Mouse (Mus musculus): ENCODE results near the gene Grik2. TPM values are rescaled to one million over a fixed set of nuclear protein-coding genes. Genes with fewer than 3 reads are reported as not detected.

Grik2 gene
- polyA plus RNA-seq, 1 experiment from 2014 or later: 29.4 TPM

DNA sequence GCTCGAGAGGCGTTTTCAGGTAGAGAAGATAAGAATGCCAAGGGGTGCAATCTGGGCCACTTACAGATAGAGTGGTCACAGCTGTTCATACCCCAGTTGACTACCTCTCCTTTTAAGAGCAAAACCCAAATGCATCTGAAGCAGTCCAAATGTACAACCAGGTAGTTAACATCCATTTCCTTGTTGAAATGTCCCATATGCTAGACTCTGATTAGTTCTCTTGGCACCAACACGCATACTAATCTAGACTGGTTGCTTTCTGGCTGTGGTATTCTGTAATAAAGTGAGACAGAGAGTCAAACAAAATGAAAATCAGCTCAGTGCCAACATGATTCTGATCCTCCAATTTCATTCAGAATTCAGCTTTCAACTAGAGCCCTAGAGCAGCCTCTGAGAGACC, 164.6 kb downstream of the Grik2 start:
- H3K27me3 ChIP-seq: no peaks in the 10 kb centered on the region
- H3K4me3 ChIP-seq (replicated peaks): no peak overlapping the region
- 88% methylated on average over 3 of the region's 3 CpGs for WGBS
- no peak overlapping the region for H3K9ac ChIP-seq
- H3K27ac ChIP-seq: no peak overlapping the region
- H3K4me2 ChIP-seq: no peak overlapping the region
- H3K9me3 ChIP-seq: no peaks in the 10 kb centered on the region
- no peak for ATAC-seq (ENCODE audit: low FRiP score)
- H3K4me1 ChIP-seq: no peaks in the 10 kb centered on the region
- H3K36me3 ChIP-seq (replicated peaks): no peaks in the 10 kb centered on the region

DNA sequence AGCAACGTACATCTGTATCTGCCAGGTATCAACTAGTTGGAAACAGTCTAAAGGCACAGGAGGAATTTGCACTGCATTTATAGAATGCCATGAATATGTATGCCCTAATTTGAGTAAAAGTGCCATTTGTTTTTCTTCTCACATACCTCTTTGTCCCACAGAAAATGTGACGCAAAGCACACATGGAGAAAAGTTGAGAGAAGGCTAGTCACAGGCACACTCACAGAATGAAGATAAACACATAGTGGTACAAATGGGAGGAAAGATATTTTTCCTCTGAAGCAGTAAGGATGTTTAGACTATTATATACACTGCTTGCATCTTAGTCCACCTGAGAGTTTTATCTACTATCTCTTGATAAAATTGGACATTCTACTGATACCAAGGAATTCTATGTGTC, 190.9 kb downstream of the Grik2 start:
- Histone ChIP-seq H3K27me3 (no peaks in the 10 kb centered on the region), H3K4me1 (no peaks in the 10 kb centered on the region), H3K4me3 (replicated peaks) (no peak overlapping the region), H3K9me3 (no peaks in the 10 kb centered on the region), H3K36me3 (replicated peaks) (no peaks in the 10 kb centered on the region), H3K27ac (no peak overlapping the region), H3K9ac (no peak overlapping the region), H3K4me2 (no peak overlapping the region)
- ATAC-seq (ENCODE audit: low FRiP score): no peak
- WGBS: 60% methylated on average over 2 of the region's 2 CpGs

DNA sequence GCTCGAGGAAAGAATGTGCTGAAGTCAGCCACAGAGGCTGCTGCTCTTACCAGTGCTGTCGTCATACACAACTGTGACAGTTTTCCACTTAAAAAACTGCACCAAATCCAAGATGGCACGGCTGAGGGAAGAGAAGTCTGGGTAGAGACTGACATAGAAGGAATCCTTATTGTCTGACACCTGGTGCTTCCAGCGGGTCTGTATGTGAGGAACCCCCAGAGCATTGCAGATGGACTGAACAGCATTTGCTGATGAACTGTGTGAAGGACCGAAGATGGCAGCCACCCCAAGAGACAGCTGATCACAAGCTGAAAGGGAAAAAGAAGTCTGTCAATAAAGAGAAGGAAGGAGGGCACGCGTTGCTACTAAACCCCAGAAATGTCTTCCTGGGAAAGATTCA, 215.1 kb downstream of the Grik2 start:
- no peak for ATAC-seq (ENCODE audit: low FRiP score)
- H3K9ac ChIP-seq: no peak overlapping the region
- no peaks in the 10 kb centered on the region for H3K27me3 ChIP-seq
- 0 out of 2 replicates have a peak, but pooled peaks cover 5% of the 10 kb centered on the region for H3K36me3 ChIP-seq (replicated peaks)
- no peak overlapping the region for H3K4me3 ChIP-seq (replicated peaks)
- H3K4me1 ChIP-seq: no peaks in the 10 kb centered on the region
- WGBS: 85% methylated on average over 7 of the region's 7 CpGs
- no peaks in the 10 kb centered on the region for H3K9me3 ChIP-seq
- no peak overlapping the region for H3K27ac ChIP-seq
- H3K4me2 ChIP-seq: no peak overlapping the region

DNA sequence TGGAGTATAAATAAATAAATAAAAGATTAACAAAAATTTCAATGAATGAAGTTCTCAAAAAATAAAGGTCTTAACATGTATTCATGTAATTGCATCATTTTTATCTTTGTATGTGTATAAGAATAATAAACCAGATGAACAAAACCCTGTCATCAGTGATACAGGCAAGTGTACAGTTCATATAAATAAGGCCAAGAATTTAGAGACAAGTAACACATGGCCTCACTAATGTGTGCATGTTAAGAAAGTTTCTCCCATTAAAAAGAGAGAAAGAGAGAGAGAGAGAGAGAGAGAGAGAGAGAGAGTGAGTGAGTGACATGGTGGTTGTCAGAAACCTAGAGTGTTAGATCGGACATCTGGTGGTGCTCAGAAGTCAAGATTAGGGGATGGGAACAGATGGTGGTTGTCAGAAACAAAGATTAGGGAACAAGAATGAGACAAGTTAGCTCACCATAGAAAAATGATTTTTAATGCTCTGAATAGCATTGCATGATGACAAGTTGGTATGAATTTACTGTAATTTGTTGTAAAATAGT, 228.6 kb downstream of the Grik2 start:
- ATAC-seq (ENCODE audit: low FRiP score): no peak
- H3K27ac ChIP-seq: no peak overlapping the region
- H3K9ac ChIP-seq: no peak overlapping the region
- no peak overlapping the region for H3K4me2 ChIP-seq
- H3K9me3 ChIP-seq: no peaks in the 10 kb centered on the region
- H3K27me3 ChIP-seq: no peaks in the 10 kb centered on the region
- no peaks in the 10 kb centered on the region for H3K4me1 ChIP-seq
- WGBS: 79% methylated on average over 1 of the region's 1 CpGs
- no peak overlapping the region for H3K4me3 ChIP-seq (replicated peaks)
- no peaks in the 10 kb centered on the region for H3K36me3 ChIP-seq (replicated peaks)

DNA sequence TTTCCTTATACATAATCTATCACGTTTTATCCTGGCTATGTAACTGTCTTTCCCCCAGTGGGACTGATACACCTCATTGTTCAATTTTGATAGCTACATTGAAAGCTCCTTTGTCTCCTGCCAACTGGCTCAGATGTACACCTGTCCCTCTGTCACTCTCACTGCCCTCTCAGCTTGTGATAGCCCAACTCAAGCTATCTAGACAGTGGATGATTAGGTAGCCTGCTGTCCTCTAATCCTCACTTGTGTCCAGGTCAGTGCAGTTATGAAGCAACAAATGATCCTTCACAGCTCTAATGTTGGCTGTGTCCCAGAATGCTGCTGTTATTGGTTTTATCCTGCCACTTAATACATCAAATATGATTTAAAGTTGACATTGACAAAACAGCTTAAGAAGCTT, 246.3 kb downstream of the Grik2 start:
- H3K9ac ChIP-seq: no peak overlapping the region
- no peaks in the 10 kb centered on the region for H3K27me3 ChIP-seq
- 65% methylated on average over 1 of the region's 1 CpGs for WGBS
- no peak overlapping the region for H3K4me2 ChIP-seq
- H3K4me1 ChIP-seq: no peaks in the 10 kb centered on the region
- no peaks in the 10 kb centered on the region for H3K9me3 ChIP-seq
- H3K36me3 ChIP-seq (replicated peaks): no peaks in the 10 kb centered on the region
- H3K4me3 ChIP-seq (replicated peaks): no peak overlapping the region
- H3K27ac ChIP-seq: no peak overlapping the region
- ATAC-seq (ENCODE audit: low FRiP score): no peak

DNA sequence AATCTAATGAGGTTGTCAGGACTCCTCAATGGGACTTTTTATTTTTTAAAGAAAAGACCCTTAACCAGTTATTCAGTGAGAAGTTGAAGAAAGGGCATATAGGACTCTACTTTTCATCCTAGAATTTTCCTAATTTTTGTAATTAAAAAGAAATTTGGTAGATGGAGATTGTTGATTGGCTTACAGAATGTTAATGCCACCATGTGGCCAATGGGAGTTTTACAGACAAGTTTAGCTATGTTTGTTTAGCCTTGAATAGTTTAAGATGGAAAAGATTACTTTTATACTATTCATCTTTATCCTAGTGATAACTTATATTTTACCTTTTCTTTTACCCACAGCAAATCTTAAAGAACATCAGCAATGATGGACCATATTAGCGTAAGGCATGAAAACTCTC, 268.8 kb downstream of the Grik2 start:
- Histone ChIP-seq H3K9ac (no peak overlapping the region), H3K4me1 (no peaks in the 10 kb centered on the region), H3K27ac (no peak overlapping the region), H3K4me3 (replicated peaks) (no peak overlapping the region), H3K4me2 (no peak overlapping the region), H3K9me3 (no peaks in the 10 kb centered on the region), H3K36me3 (replicated peaks) (no peaks in the 10 kb centered on the region), H3K27me3 (no peaks in the 10 kb centered on the region)
- ATAC-seq (ENCODE audit: low FRiP score): no peak
- 95% methylated on average over 1 of the region's 1 CpGs for WGBS

DNA sequence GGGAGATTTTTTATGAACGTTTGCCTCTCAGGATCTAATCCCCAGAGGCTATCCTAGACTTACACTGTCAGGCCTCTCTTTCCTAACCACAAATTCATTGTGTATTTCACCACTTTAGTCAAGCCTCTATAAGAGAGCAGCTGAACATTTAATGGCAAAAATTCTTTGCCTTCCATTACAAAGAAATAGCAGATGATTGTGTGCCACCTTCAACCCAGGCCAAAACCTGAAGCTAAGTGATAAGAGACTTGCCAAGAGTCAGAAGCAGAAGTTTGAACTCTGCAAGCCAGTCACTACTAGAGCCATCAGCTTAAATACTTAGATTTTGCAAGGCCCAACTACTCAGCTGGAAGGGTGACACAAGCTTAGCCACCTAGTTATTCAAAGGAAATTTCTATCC, 287.9 kb downstream of the Grik2 start:
- H3K27ac ChIP-seq: no peak overlapping the region
- H3K27me3 ChIP-seq: no peaks in the 10 kb centered on the region
- H3K36me3 ChIP-seq (replicated peaks): no peaks in the 10 kb centered on the region
- H3K4me3 ChIP-seq (replicated peaks): no peak overlapping the region
- H3K4me2 ChIP-seq: no peak overlapping the region
- 77% methylated on average over 1 of the region's 1 CpGs for WGBS
- H3K9ac ChIP-seq: no peak overlapping the region
- ATAC-seq (ENCODE audit: low FRiP score): no peak
- no peaks in the 10 kb centered on the region for H3K9me3 ChIP-seq
- no peaks in the 10 kb centered on the region for H3K4me1 ChIP-seq

DNA sequence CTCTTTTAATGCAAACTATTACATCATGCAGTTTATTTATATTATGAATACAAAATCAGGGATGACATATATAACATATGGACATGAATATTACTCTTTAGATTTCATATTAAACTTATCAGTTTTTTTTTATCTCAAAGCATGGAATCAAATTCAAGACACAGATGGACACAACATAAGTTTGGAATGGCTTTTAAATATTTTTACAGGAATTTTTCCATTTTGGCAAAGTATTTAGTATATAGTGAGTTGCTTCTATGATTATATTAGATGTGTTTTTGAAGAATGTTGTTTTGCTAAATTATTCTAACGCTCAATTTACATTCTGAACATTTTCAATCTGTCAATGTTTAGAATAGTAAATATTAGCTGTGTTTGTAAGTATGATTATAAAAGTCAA, 291.3 kb downstream of the Grik2 start:
- ATAC-seq (ENCODE audit: low FRiP score): no peak
- Histone ChIP-seq H3K9me3 (no peaks in the 10 kb centered on the region), H3K4me2 (no peak overlapping the region), H3K9ac (no peak overlapping the region), H3K27ac (no peak overlapping the region), H3K4me3 (replicated peaks) (no peak overlapping the region), H3K36me3 (replicated peaks) (no peaks in the 10 kb centered on the region), H3K4me1 (no peaks in the 10 kb centered on the region), H3K27me3 (no peaks in the 10 kb centered on the region)
- 93% methylated on average over 1 of the region's 1 CpGs for WGBS

DNA sequence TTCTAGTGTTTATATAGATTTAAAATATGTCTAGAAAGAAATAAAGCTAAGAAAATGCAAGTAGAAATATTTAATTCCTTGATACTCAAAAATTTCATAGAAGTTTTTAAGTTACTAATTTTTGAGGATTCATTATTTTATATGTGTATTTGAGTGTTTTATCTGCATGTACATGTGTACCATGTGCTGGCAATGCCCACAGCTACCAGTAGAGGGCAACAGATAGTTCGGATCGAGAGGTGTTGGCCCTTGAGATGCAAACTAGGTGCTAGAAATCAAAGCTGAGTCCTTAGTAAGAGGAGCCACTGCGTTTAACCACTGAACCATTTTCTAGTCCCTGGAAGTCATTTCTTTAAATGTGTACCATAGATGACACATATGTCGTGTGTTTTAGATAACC, 307.1 kb downstream of the Grik2 start:
- Histone ChIP-seq H3K36me3 (replicated peaks) (no peaks in the 10 kb centered on the region), H3K27me3 (no peaks in the 10 kb centered on the region), H3K9ac (no peak overlapping the region), H3K4me1 (no peaks in the 10 kb centered on the region), H3K27ac (no peak overlapping the region), H3K4me2 (no peak overlapping the region), H3K9me3 (no peaks in the 10 kb centered on the region), H3K4me3 (replicated peaks) (no peak overlapping the region)
- ATAC-seq (ENCODE audit: low FRiP score): no peak
- 90% methylated on average over 4 of the region's 4 CpGs for WGBS

DNA sequence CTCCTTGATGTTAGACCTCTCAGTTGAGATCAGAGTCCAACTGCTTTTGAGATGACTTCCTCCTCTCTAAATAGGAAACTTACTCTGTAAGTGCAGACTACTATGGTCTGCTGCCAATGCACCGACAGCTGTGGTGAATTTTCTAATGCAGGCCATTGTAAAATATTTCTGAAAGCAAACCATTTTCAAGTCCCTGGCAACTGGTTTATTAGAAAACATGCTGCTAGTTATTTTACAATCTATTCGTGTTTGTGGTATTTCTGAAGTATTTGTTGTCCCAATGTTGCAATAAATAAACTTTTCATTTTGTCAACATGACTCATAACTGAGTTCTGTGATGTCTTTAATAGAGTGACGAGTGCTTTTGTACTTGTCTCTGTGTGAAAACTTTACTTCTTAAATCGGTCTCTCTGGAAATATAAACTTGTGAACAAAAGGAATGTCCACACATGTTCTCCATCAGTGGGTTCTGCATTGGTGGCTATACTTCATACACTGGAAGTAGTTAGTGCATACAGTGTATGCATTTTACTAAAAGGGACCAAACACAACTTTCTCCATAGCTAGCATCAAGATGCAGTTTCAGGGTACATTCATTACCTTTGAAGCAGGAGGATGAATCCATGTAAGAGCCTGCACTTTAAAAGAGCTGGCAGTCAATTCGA, 308.3 kb downstream of the Grik2 start:
- WGBS: 81% methylated on average over 5 of the region's 5 CpGs
- Histone ChIP-seq H3K9me3 (no peaks in the 10 kb centered on the region), H3K4me3 (replicated peaks) (no peak overlapping the region), H3K9ac (no peak overlapping the region), H3K4me1 (no peaks in the 10 kb centered on the region), H3K4me2 (no peak overlapping the region), H3K27me3 (no peaks in the 10 kb centered on the region), H3K27ac (no peak overlapping the region), H3K36me3 (replicated peaks) (no peaks in the 10 kb centered on the region)
- no peak for ATAC-seq (ENCODE audit: low FRiP score)

DNA sequence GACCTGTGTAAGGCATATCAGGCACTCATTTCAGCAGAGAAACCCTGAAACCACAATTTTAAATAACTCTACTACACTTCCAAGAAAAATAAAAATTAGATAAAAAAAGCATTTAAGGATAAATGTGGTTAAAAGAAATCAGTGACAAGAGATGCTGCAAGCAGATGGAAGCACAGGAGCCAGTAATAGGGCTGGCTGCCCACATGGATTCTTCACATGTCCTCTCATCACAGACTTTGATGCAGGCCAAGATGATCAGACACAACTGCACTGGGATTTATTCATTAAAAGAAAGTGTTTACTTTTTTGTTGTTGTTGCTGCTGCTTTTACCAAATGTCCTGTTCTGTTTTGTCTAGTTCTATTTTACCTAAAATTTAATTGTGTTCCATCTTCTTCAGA, 315.0 kb downstream of the Grik2 start:
- no peak overlapping the region for H3K27ac ChIP-seq
- no peaks in the 10 kb centered on the region for H3K4me1 ChIP-seq
- H3K9me3 ChIP-seq: no peaks in the 10 kb centered on the region
- H3K9ac ChIP-seq: no peak overlapping the region
- no peak overlapping the region for H3K4me2 ChIP-seq
- H3K36me3 ChIP-seq (replicated peaks): no peaks in the 10 kb centered on the region
- no peak overlapping the region for H3K4me3 ChIP-seq (replicated peaks)
- H3K27me3 ChIP-seq: no peaks in the 10 kb centered on the region
- no peak for ATAC-seq (ENCODE audit: low FRiP score)

DNA sequence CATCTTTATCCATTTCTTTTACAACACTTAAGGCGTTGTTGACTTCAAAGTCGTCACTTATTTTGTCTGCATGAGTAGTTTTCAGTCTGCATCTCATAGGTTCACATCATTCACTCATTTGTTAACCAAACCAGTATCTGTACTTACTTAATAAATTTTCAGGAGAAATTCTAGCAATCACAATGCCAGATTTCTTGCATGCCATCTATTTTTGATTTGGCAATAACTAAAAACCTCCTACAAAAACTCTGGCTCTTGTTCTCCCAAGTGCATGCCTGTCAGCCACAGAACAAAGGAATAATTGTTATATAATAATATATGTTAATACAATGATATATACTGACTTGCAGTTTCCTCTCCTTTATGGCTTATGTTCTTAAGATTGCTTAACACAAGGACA, 331.8 kb downstream of the Grik2 start:
- ATAC-seq (ENCODE audit: low FRiP score): no peak
- H3K36me3 ChIP-seq (replicated peaks): no peaks in the 10 kb centered on the region
- no peaks in the 10 kb centered on the region for H3K4me1 ChIP-seq
- H3K27me3 ChIP-seq: no peaks in the 10 kb centered on the region
- H3K27ac ChIP-seq: no peak overlapping the region
- H3K4me2 ChIP-seq: no peak overlapping the region
- no peak overlapping the region for H3K9ac ChIP-seq
- WGBS: 87% methylated on average over 2 of the region's 2 CpGs
- no peaks in the 10 kb centered on the region for H3K9me3 ChIP-seq
- no peak overlapping the region for H3K4me3 ChIP-seq (replicated peaks)

DNA sequence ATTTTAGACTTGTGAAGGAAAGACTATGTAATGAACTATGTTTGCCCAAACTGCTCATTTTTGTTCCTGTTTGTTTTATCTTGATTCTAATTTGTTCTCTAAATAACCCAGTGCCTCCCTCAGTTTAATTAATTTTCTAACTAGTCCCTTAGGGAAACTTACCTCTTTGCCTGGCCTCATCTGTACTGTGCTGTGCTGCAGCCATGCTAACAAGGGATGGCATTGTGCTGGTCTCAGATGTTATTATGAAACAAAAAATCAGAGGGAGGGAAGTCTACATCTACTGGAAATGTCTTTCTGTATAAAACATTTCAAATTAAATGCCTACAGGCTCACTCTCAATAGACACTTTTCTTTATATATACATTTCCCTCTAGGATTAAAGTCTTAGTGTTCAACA, 335.0 kb downstream of the Grik2 start:
- Histone ChIP-seq H3K9me3 (no peaks in the 10 kb centered on the region), H3K4me2 (no peak overlapping the region), H3K4me1 (no peaks in the 10 kb centered on the region), H3K9ac (no peak overlapping the region), H3K4me3 (replicated peaks) (no peak overlapping the region), H3K27me3 (no peaks in the 10 kb centered on the region), H3K27ac (no peak overlapping the region), H3K36me3 (replicated peaks) (no peaks in the 10 kb centered on the region)
- ATAC-seq (ENCODE audit: low FRiP score): no peak

All from forebrain, embryonic 12.5 days (tissue).